Mouse (Mus musculus): Measurements from ENCODE around the gene Cpa1. TPM values are rescaled to one million over a fixed set of nuclear protein-coding genes. Genes with fewer than 3 reads are reported as not detected.

Cpa1 gene
- polyA plus RNA-seq, 1 experiment from 2014 or later = 0.56 TPM

DNA sequence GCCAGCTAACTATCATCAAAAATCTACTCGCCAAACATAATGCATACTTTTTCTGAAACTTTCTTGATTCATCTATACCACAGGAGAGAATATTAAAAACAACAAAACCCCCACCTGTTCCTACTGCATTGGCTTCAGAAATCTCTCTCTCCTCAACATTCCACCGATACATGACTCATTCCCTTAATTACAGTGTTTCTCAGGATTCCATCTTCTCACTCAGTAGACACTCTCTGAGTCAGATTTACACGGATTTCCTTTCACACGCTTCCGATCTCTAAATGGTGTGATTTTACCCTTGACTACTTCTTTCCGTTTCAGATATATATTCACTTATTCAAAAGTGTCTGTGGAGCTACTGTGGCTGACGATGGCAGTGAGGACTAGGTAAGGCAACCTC lies 48.2 kb downstream of the Cpa1 start:
- H3K27me3 ChIP-seq (replicated peaks; ENCODE audit: control insufficient read depth, insufficient read depth, low read length) = no peaks in the 10 kb centered on the region
- no peak overlapping the region for H3K27ac ChIP-seq (ENCODE audit: low read length)
- H3K36me3 ChIP-seq (ENCODE audit: control insufficient read depth, insufficient read depth) = no peaks in the 10 kb centered on the region
- WGBS = 96% methylated on average over 7 of the region's 7 CpGs
- H3K4me3 ChIP-seq (replicated peaks; ENCODE audit: low read length) = no peak overlapping the region
- no peak for ATAC-seq
- 0 out of 2 replicates have a peak, but pooled peaks cover 2% of the 10 kb centered on the region for H3K4me1 ChIP-seq (replicated peaks; ENCODE audit: control insufficient read depth, insufficient read depth, low read length)
- no peak overlapping the region for H3K9ac ChIP-seq (replicated peaks; ENCODE audit: low read depth, low read length)
- no peaks in the 10 kb centered on the region for H3K9me3 ChIP-seq (ENCODE audit: control insufficient read depth, low read length)
- H3K4me2 ChIP-seq (ENCODE audit: low read length) = no peak overlapping the region

DNA sequence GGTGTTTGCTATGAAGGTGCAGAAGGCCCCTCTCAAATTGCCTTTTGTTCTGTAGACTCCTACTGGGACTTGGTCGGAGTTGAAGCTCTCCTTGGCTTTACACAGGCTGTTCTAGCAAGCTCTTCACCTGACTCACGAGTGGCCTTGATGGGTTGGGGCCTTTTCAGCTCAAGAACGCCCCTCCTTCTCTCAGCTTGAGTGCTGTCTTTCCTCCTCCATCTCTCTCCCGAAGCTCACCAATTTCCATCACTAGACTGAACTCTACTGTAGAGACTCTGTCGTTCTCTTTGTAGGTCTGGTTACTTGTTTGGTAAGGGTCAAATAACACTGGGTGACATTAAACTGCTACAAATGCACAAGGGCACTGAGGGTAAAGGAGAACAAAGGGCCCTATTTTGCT lies 53.8 kb downstream of the Cpa1 start:
- peaks cover 14% of the 10 kb centered on the region for H3K4me1 ChIP-seq (replicated peaks; ENCODE audit: control insufficient read depth, insufficient read depth, low read length)
- H3K9me3 ChIP-seq (ENCODE audit: control insufficient read depth, low read length) = no peaks in the 10 kb centered on the region
- no peak for ATAC-seq
- H3K4me2 ChIP-seq (ENCODE audit: low read length) = peak overlapping the region; percentile 55
- H3K27me3 ChIP-seq (replicated peaks; ENCODE audit: control insufficient read depth, insufficient read depth, low read length) = no peaks in the 10 kb centered on the region
- no peaks in the 10 kb centered on the region for H3K36me3 ChIP-seq (ENCODE audit: control insufficient read depth, insufficient read depth)
- peak overlapping the region; percentile 65 for H3K9ac ChIP-seq (replicated peaks; ENCODE audit: low read depth, low read length)
- peak overlapping the region; percentile 90 for H3K27ac ChIP-seq (ENCODE audit: low read length)
- WGBS = 66% methylated on average over 5 of the region's 5 CpGs
- H3K4me3 ChIP-seq (replicated peaks; ENCODE audit: low read length) = peak overlapping the region; percentile 69

DNA sequence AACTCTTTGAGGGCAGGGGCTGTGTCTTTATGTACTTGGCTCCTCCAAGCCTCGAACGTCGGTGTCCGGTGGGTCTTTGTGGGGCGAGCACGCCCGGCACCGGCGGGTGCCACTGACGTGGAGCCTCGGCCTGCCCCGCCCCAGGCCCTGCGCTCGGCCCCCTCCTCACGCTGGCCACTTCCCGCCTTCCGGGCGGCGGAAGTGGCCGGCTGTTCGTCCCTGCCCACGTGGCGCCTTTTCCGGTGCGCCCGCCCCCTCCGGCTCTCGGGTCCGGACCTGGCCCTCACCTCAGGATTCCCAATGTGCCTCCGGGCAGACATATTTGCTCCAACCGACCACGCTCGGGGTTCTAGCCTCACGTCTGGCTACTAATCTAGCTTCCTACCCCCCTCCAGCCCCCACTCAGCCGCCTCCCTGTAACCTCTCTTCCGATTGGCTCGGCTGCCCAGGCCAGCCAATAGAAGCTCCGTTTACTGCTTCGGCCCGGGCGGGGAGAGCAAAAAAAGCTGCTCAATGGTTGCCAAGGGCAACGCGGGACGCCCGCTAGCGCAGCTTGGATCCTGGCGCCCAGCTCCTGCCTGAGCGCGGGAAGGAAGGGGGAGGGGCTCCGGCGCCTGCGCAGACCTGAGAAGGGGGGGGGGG lies 54.5 kb downstream of the Cpa1 start, which contains the start of gene Cep41:
TSS of gene Cep41 (minus strand) at position 400 of the 642 bp plus-strand sequence.
- H3K27ac ChIP-seq (ENCODE audit: low read length) = peak within 1 kb of the TSS; percentile 90
- no peaks in the 10 kb centered on the region for H3K36me3 ChIP-seq (ENCODE audit: control insufficient read depth, insufficient read depth)
- H3K27me3 ChIP-seq (replicated peaks; ENCODE audit: control insufficient read depth, insufficient read depth, low read length) = no peaks in the 10 kb centered on the region
- peak within 1 kb of the TSS; percentile 60 for H3K4me2 ChIP-seq (ENCODE audit: low read length)
- ATAC-seq = peak; percentile 98
- no peaks in the 10 kb centered on the region for H3K9me3 ChIP-seq (ENCODE audit: control insufficient read depth, low read length)
- H3K4me3 ChIP-seq (replicated peaks; ENCODE audit: low read length) = peak within 1 kb of the TSS; percentile 69
- H3K9ac ChIP-seq (replicated peaks; ENCODE audit: low read depth, low read length) = peak within 1 kb of the TSS; percentile 65
- WGBS = under 1% methylated on average over 46 of the region's 52 CpGs
- H3K4me1 ChIP-seq (replicated peaks; ENCODE audit: control insufficient read depth, insufficient read depth, low read length) = peaks cover 14% of the 10 kb centered on the region

DNA sequence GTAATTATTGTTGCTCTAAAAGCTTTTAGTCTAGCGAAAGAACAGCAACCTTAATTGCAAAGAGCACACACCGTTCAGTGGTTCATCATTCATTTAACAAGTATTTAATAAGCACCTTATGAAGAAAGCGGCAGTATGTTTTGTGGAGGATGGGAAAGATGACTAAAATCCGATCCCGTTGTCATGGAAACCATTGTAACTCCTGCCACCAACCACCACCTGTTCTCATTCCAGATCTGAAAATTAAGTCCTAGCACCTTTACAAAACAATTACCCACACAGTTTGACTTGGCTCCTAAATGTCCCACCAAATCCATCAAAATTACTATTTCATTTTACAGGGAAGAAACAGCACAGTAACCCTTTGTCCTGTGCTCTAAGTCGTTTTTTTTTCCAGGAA lies 55.2 kb downstream of the Cpa1 start:
- no peaks in the 10 kb centered on the region for H3K9me3 ChIP-seq (ENCODE audit: control insufficient read depth, low read length)
- peak overlapping the region; percentile 48 for H3K9ac ChIP-seq (replicated peaks; ENCODE audit: low read depth, low read length)
- ATAC-seq = peak; percentile 33
- H3K27ac ChIP-seq (ENCODE audit: low read length) = peak overlapping the region; percentile 88
- H3K4me2 ChIP-seq (ENCODE audit: low read length) = peak overlapping the region; percentile 60
- H3K27me3 ChIP-seq (replicated peaks; ENCODE audit: control insufficient read depth, insufficient read depth, low read length) = no peaks in the 10 kb centered on the region
- peak overlapping the region; percentile 69 for H3K4me3 ChIP-seq (replicated peaks; ENCODE audit: low read length)
- H3K36me3 ChIP-seq (ENCODE audit: control insufficient read depth, insufficient read depth) = no peaks in the 10 kb centered on the region
- H3K4me1 ChIP-seq (replicated peaks; ENCODE audit: control insufficient read depth, insufficient read depth, low read length) = peaks cover 14% of the 10 kb centered on the region
- 9% methylated on average over 6 of the region's 6 CpGs for WGBS

Other genes starting within 250 kb of the Cpa1 start
- gene Zc3hc1, start 248.2 kb upstream of the Cpa1 start, polyA plus RNA-seq (2015; fragmentation: Nextera tagmentation; extraction: Ambion mirVana) = 72.6 and 79.0 TPM in 2 replicates
- gene Klhdc10, start 237.3 kb upstream of the Cpa1 start, polyA plus RNA-seq (2015; fragmentation: Nextera tagmentation; extraction: Ambion mirVana) = 38.0 TPM in 2 replicates
- gene Tmem209, start 129.4 kb upstream of the Cpa1 start, polyA plus RNA-seq (2015; fragmentation: Nextera tagmentation; extraction: Ambion mirVana) = 34.4 and 34.8 TPM in 2 replicates
- not detected in 2 replicates for gene Ssmem1, start 129.4 kb upstream of the Cpa1 start, polyA plus RNA-seq (2015; fragmentation: Nextera tagmentation; extraction: Ambion mirVana)
- 2.4 and 5.1 TPM in 2 replicates for gene Cpa2, start 97.6 kb upstream of the Cpa1 start, polyA plus RNA-seq (2015; fragmentation: Nextera tagmentation; extraction: Ambion mirVana)
- 1.0 and 1.6 TPM in 2 replicates for gene Cpa4, start 70.8 kb upstream of the Cpa1 start, polyA plus RNA-seq (2015; fragmentation: Nextera tagmentation; extraction: Ambion mirVana)
- not detected in 2 replicates for gene Cpa5, start 28.2 kb upstream of the Cpa1 start, polyA plus RNA-seq (2015; fragmentation: Nextera tagmentation; extraction: Ambion mirVana)
- 15.2 and 15.3 TPM in 2 replicates for gene Cep41, start 54.5 kb downstream of the Cpa1 start, polyA plus RNA-seq (2015; fragmentation: Nextera tagmentation; extraction: Ambion mirVana)
- 283 and 328 TPM in 2 replicates for gene Mest, start 84.3 kb downstream of the Cpa1 start, polyA plus RNA-seq (2015; fragmentation: Nextera tagmentation; extraction: Ambion mirVana)